Mouse (Mus musculus) lung, postnatal 0 days (tissue): ENCODE measurements around the gene 2010111I01Rik.

ENCODE experiments used
- CTCF ChIP-seq: IDR thresholded peaks from 2 replicates; pipeline ENCODE4 v1.5.1; 2016; ENCODE audit warnings: antibody characterized with exemption, mild to moderate bottlenecking
- EP300 ChIP-seq: IDR thresholded peaks from 2 replicates; pipeline ENCODE4 v1.6.1; 2016; ENCODE audit warnings: antibody characterized with exemption, mild to moderate bottlenecking, control low read depth

- TF ChIP-seq CTCF = no peak
- TF ChIP-seq EP300 = peak; percentile 65; the same call in 1 of the 2 replicates
Observed at GRCm38 (mm10) chr13:63140784-63141183, 176.1 kb downstream of the 2010111I01Rik start.
